Mouse (Mus musculus) embryonic facial prominence, embryonic 15.5 days (tissue): Measurements from ENCODE around the gene E030030I06Rik. TPM values are rescaled to one million over a fixed set of nuclear protein-coding genes. Genes with fewer than 3 reads are reported as not detected.
"Not testable (repeated sequence)": the region's sequence is repeated elsewhere in the genome, so short reads cannot be mapped to it uniquely, and the experiment has no call there.

Source experiments
- ATAC-seq: fragments of 200-750 bp; cut with Nextera tagmentation; 2 replicates; pipeline ENCODE4 v1.8.0; 2017; ENCODE audit warnings: low read depth, moderate TSS enrichment; ENCODE audit not compliant: insufficient number of reproducible peaks, low FRiP score, low TSS enrichment
- H3K27ac ChIP-seq: fragments of 300-500 bp; sonication (generic); replicated peaks from 2 replicates; pipeline ENCODE4 v1.5.1; 2015; ENCODE audit warnings: mild to moderate bottlenecking, inconsistent platforms
- H3K27me3 ChIP-seq: fragments of 300-500 bp; sonication (generic); 2 replicates; pipeline ENCODE4 v1.6.1; 2015; ENCODE audit warnings: inconsistent platforms
- H3K36me3 ChIP-seq: fragments of 300-500 bp; sonication (generic); 2 replicates; pipeline ENCODE4 v1.6.1; 2015; ENCODE audit warnings: mild to moderate bottlenecking, inconsistent platforms
- H3K4me1 ChIP-seq: fragments of 300-500 bp; sonication (generic); 2 replicates; pipeline ENCODE4 v1.6.1; 2015; ENCODE audit warnings: inconsistent platforms
- H3K4me2 ChIP-seq: fragments of 300-500 bp; sonication (generic); replicated peaks from 2 replicates; pipeline ENCODE4 v1.6.1; 2015; ENCODE audit warnings: mild to moderate bottlenecking, inconsistent platforms
- H3K4me3 ChIP-seq: fragments of 300-500 bp; sonication (generic); replicated peaks from 2 replicates; pipeline ENCODE4 v1.5.1; 2015; ENCODE audit warnings: mild to moderate bottlenecking, inconsistent platforms
- H3K9ac ChIP-seq: fragments of 300-500 bp; sonication (generic); 2 replicates; pipeline ENCODE4 v1.6.1; 2015; ENCODE audit warnings: inconsistent platforms
- H3K9me3 ChIP-seq: fragments of 300-500 bp; sonication (generic); replicated peaks from 2 replicates; pipeline ENCODE4 v1.6.1; 2016; ENCODE audit warnings: inconsistent platforms
- WGBS: fragments of 180-500 bp; shearing (Covaris S2); methylation state at CpG from one replicate; pipeline ENCODE4 v1.1.7; 2015; 5-methylcytosine and 5-hydroxymethylcytosine counted together
- polyA plus RNA-seq: library from polyadenylated mRNA; unstranded; fragments of >200 nt; fragmentation: Nextera tagmentation; extraction: Ambion mirVana; gene quantifications from 2 replicates; pipeline ENCODE4 v1.2.1, GENCODE M21; 2015

Gene E030030I06Rik
- polyA plus RNA-seq, 1 experiment from 2014 or later, result 15.8 TPM

GRCm38 (mm10) chr10:22151056-22151862, 2.2 kb upstream of the E030030I06Rik start:
- H3K36me3 ChIP-seq, H3K9ac ChIP-seq, H3K27ac ChIP-seq, ATAC-seq, H3K9me3 ChIP-seq: not testable (repeated sequence)
- H3K4me3 ChIP-seq, result peak overlapping the region; percentile 69
- peak overlapping the region; percentile 96 for H3K4me2 ChIP-seq
- under 1% methylated on average over 55 of the region's 55 CpGs for whole genome bisulfite sequencing
- H3K4me1 ChIP-seq, result peaks cover 31% of the 10 kb centered on the region
- peaks cover 49% of the 10 kb centered on the region for H3K27me3 ChIP-seq

- no peak overlapping the region for H3K27ac ChIP-seq
- peaks cover 42% of the 10 kb centered on the region for H3K27me3 ChIP-seq
- peaks cover 31% of the 10 kb centered on the region for H3K4me1 ChIP-seq
- H3K36me3 ChIP-seq, result no peaks in the 10 kb centered on the region
- WGBS, result under 1% methylated on average over 27 of the region's 27 CpGs
- peak overlapping the region; percentile 69 for H3K4me3 ChIP-seq
- no peak overlapping the region for H3K9ac ChIP-seq
- peak overlapping the region; percentile 96 for H3K4me2 ChIP-seq
- no peaks in the 10 kb centered on the region for H3K9me3 ChIP-seq
- ATAC-seq, result no peak
These were observed 1.5 kb upstream of the E030030I06Rik start for GRCm38 (mm10) chr10:22150593-22150992.

GRCm38 (mm10) chr10:22149691-22150465, 808 bp upstream of the E030030I06Rik start:
- peaks cover 31% of the 10 kb centered on the region for H3K4me1 ChIP-seq
- H3K9me3 ChIP-seq, result no peaks in the 10 kb centered on the region
- H3K4me2 ChIP-seq, result peak overlapping the region; percentile 96
- peak overlapping the region; percentile 69 for H3K4me3 ChIP-seq
- no peaks in the 10 kb centered on the region for H3K36me3 ChIP-seq
- H3K27me3 ChIP-seq, result peaks cover 35% of the 10 kb centered on the region
- ATAC-seq, result no peak
- WGBS, result under 1% methylated on average over 50 of the region's 50 CpGs
- no peak overlapping the region for H3K9ac ChIP-seq
- no peak overlapping the region for H3K27ac ChIP-seq

- Histone ChIP-seq H3K36me3 (no peaks in the 10 kb centered on the region), H3K4me3 (peak overlapping the region; percentile 69), H3K4me2 (peak overlapping the region; percentile 96), H3K27me3 (peaks cover 26% of the 10 kb centered on the region), H3K9me3 (no peaks in the 10 kb centered on the region), H3K4me1 (peaks cover 26% of the 10 kb centered on the region), H3K9ac (peak overlapping the region; percentile 53), H3K27ac (no peak overlapping the region; the same call in 1 of the 2 replicates)
- peak; percentile 84 for ATAC-seq
- under 1% methylated on average over 50 of the region's 50 CpGs for WGBS
These were observed 513 bp downstream of the E030030I06Rik start for GRCm38 (mm10) chr10:22148441-22149072.

- no peaks in the 10 kb centered on the region for H3K9me3 ChIP-seq
- no peak overlapping the region for H3K27ac ChIP-seq
- H3K36me3 ChIP-seq, result no peaks in the 10 kb centered on the region
- no peaks in the 10 kb centered on the region for H3K27me3 ChIP-seq
- H3K4me1 ChIP-seq, result 0 out of 2 replicates have a peak, but pooled peaks cover 5% of the 10 kb centered on the region
- H3K4me3 ChIP-seq, result no peak overlapping the region
- ATAC-seq, result no peak
- H3K4me2 ChIP-seq, result no peak overlapping the region
- no peak overlapping the region for H3K9ac ChIP-seq
- WGBS, result 71% methylated on average over 5 of the region's 5 CpGs
These were observed 6.1 kb downstream of the E030030I06Rik start for GRCm38 (mm10) chr10:22142926-22143325.

- not testable (repeated sequence) for H3K27me3 ChIP-seq, H3K9me3 ChIP-seq, H3K4me2 ChIP-seq, H3K4me3 ChIP-seq, H3K36me3 ChIP-seq, H3K9ac ChIP-seq, H3K4me1 ChIP-seq, H3K27ac ChIP-seq, ATAC-seq
- 82% methylated on average over 1 of the region's 1 CpGs for WGBS
These were observed 6.9 kb downstream of the E030030I06Rik start for GRCm38 (mm10) chr10:22142194-22142593.

- H3K9me3 ChIP-seq, result no peaks in the 10 kb centered on the region
- H3K4me2 ChIP-seq, result peak overlapping the region; percentile 74
- H3K4me3 ChIP-seq, result peak overlapping the region; percentile 46
- 0 out of 2 replicates have a peak, but pooled peaks cover 5% of the 10 kb centered on the region for H3K4me1 ChIP-seq
- H3K27me3 ChIP-seq, result no peaks in the 10 kb centered on the region
- WGBS, result 0% methylated on average over 19 of the region's 19 CpGs
- H3K36me3 ChIP-seq, result no peaks in the 10 kb centered on the region
- ATAC-seq, result no peak
- H3K27ac ChIP-seq, result no peak overlapping the region
- H3K9ac ChIP-seq, result peak overlapping the region; percentile 35; the same call in 1 of the 2 replicates
These were observed 8.3 kb downstream of the E030030I06Rik start for GRCm38 (mm10) chr10:22140665-22141280.

GRCm38 (mm10) chr10:22074531-22074930, 74.5 kb downstream of the E030030I06Rik start:
- 86% methylated on average over 2 of the region's 2 CpGs for WGBS
- H3K9me3 ChIP-seq, result no peaks in the 10 kb centered on the region
- ATAC-seq, result no peak
- H3K27ac ChIP-seq, result no peak overlapping the region
- no peak overlapping the region for H3K4me3 ChIP-seq
- no peaks in the 10 kb centered on the region for H3K4me1 ChIP-seq
- H3K9ac ChIP-seq, result no peak overlapping the region
- no peaks in the 10 kb centered on the region for H3K27me3 ChIP-seq
- no peaks in the 10 kb centered on the region for H3K36me3 ChIP-seq
- H3K4me2 ChIP-seq, result no peak overlapping the region

- no peak overlapping the region for H3K27ac ChIP-seq
- no peaks in the 10 kb centered on the region for H3K9me3 ChIP-seq
- no peak overlapping the region for H3K4me2 ChIP-seq
- H3K4me3 ChIP-seq, result no peak overlapping the region
- H3K9ac ChIP-seq, result no peak overlapping the region
- no peaks in the 10 kb centered on the region for H3K4me1 ChIP-seq
- no peak for ATAC-seq
- 69% methylated on average over 2 of the region's 2 CpGs for WGBS
- no peaks in the 10 kb centered on the region for H3K36me3 ChIP-seq
- H3K27me3 ChIP-seq, result no peaks in the 10 kb centered on the region
These were observed 76.3 kb downstream of the E030030I06Rik start for GRCm38 (mm10) chr10:22072739-22073138.

GRCm38 (mm10) chr10:22070576-22070975, 78.5 kb downstream of the E030030I06Rik start:
- no peaks in the 10 kb centered on the region for H3K27me3 ChIP-seq
- no peaks in the 10 kb centered on the region for H3K9me3 ChIP-seq
- no peak for ATAC-seq
- H3K36me3 ChIP-seq, result no peaks in the 10 kb centered on the region
- H3K9ac ChIP-seq, result no peak overlapping the region
- H3K27ac ChIP-seq, result no peak overlapping the region
- H3K4me2 ChIP-seq, result no peak overlapping the region
- 63% methylated on average over 4 of the region's 4 CpGs for WGBS
- H3K4me1 ChIP-seq, result no peaks in the 10 kb centered on the region
- H3K4me3 ChIP-seq, result no peak overlapping the region

GRCm38 (mm10) chr10:22070168-22070567, 78.9 kb downstream of the E030030I06Rik start:
- Histone ChIP-seq H3K27ac (no peak overlapping the region), H3K9me3 (no peaks in the 10 kb centered on the region), H3K9ac (no peak overlapping the region), H3K4me1 (no peaks in the 10 kb centered on the region), H3K27me3 (no peaks in the 10 kb centered on the region), H3K4me2 (no peak overlapping the region), H3K36me3 (no peaks in the 10 kb centered on the region), H3K4me3 (no peak overlapping the region)
- WGBS, result 92% methylated on average over 2 of the region's 2 CpGs
- ATAC-seq, result no peak
